Mouse (Mus musculus) fibroblast of lung, adult 2 months (primary cell): ENCODE results near the gene Rad51c.

Source experiments
- DNase-seq: peaks from one replicate; pipeline ENCODE4 v3.0.0-alpha.2; 2011; ENCODE audit warnings: low read depth

Gene Rad51c

GRCm38 (mm10) chr11:87367061-87367460 lies 37.7 kb downstream of the Rad51c start:
- DNase-seq: no peak

GRCm38 (mm10) chr11:87365120-87365519 lies 39.6 kb downstream of the Rad51c start:
- no peak for DNase-seq

- DNase-seq: no peak
Measured at GRCm38 (mm10) chr11:87359262-87359612, 45.5 kb downstream of the Rad51c start.

GRCm38 (mm10) chr11:87358331-87359261 lies 46.2 kb downstream of the Rad51c start, which contains the start of gene Ppm1e:
Ppm1e (minus strand) TSS chr11:87359023.
- DNase-seq: peak; percentile 2

GRCm38 (mm10) chr11:87357317-87358300 lies 47.1 kb downstream of the Rad51c start:
- no peak for DNase-seq

GRCm38 (mm10) chr11:87354861-87355260 lies 49.9 kb downstream of the Rad51c start:
- DNase-seq: no peak

- no peak for DNase-seq
Measured at GRCm38 (mm10) chr11:87353646-87354170, 51.0 kb downstream of the Rad51c start.
